Mouse (Mus musculus): ENCODE results near the gene Cpne5. TPM values are rescaled to one million over a fixed set of nuclear protein-coding genes. Genes with fewer than 3 reads are reported as not detected.
"Not testable (repeated sequence)": the region's sequence is repeated elsewhere in the genome, so short reads cannot be mapped to it uniquely, and the experiment has no call there.

The Cpne5 gene
- polyA plus RNA-seq, 1 experiment = not detected

- peaks cover 3% of the 10 kb centered on the region for H3K4me1 ChIP-seq (ENCODE audit: control insufficient read depth, insufficient read depth, insufficient read length, low read length)
- H3K27ac ChIP-seq (replicated peaks; ENCODE audit: low read depth, low read length) = no peak overlapping the region
- H3K4me3 ChIP-seq (ENCODE audit: insufficient read depth, low read depth, low read length) = no peak overlapping the region
Observed at GRCm38 (mm10) chr17:29126561-29126960, 111.4 kb downstream of the Cpne5 start.

GRCm38 (mm10) chr17:29123578-29124174 is 114.3 kb downstream of the Cpne5 start:
- Histone ChIP-seq H3K4me3 (ENCODE audit: insufficient read depth, low read depth, low read length) (no peak overlapping the region), H3K4me1 (ENCODE audit: control insufficient read depth, insufficient read depth, insufficient read length, low read length) (peaks cover 3% of the 10 kb centered on the region), H3K27ac (replicated peaks; ENCODE audit: low read depth, low read length) (peak overlapping the region; percentile 65)

GRCm38 (mm10) chr17:29122817-29123216 is 115.2 kb downstream of the Cpne5 start:
- no peak overlapping the region for H3K27ac ChIP-seq (replicated peaks; ENCODE audit: low read depth, low read length)
- peaks cover 3% of the 10 kb centered on the region for H3K4me1 ChIP-seq (ENCODE audit: control insufficient read depth, insufficient read depth, insufficient read length, low read length)
- no peak overlapping the region for H3K4me3 ChIP-seq (ENCODE audit: insufficient read depth, low read depth, low read length)

- Histone ChIP-seq H3K27ac (replicated peaks; ENCODE audit: low read depth, low read length) (no peak overlapping the region), H3K4me3 (ENCODE audit: insufficient read depth, low read depth, low read length) (no peak overlapping the region), H3K4me1 (ENCODE audit: control insufficient read depth, insufficient read depth, insufficient read length, low read length) (peaks cover 5% of the 10 kb centered on the region)
Observed at GRCm38 (mm10) chr17:29120666-29121065, 117.3 kb downstream of the Cpne5 start.

GRCm38 (mm10) chr17:29118057-29118456 is 119.9 kb downstream of the Cpne5 start:
- Histone ChIP-seq H3K4me1 (ENCODE audit: control insufficient read depth, insufficient read depth, insufficient read length, low read length) (peaks cover 3% of the 10 kb centered on the region), H3K27ac (replicated peaks; ENCODE audit: low read depth, low read length) (no peak overlapping the region), H3K4me3 (ENCODE audit: insufficient read depth, low read depth, low read length) (no peak overlapping the region)

GRCm38 (mm10) chr17:29117006-29117648 is 120.8 kb downstream of the Cpne5 start:
- Histone ChIP-seq H3K27ac (replicated peaks; ENCODE audit: low read depth, low read length) (no peak overlapping the region), H3K4me1 (ENCODE audit: control insufficient read depth, insufficient read depth, insufficient read length, low read length) (peaks cover 3% of the 10 kb centered on the region; the same call in 1 of the 2 replicates), H3K4me3 (ENCODE audit: insufficient read depth, low read depth, low read length) (no peak overlapping the region)

- H3K4me1 ChIP-seq (ENCODE audit: control insufficient read depth, insufficient read depth, insufficient read length, low read length) = peaks cover 3% of the 10 kb centered on the region; the same call in 1 of the 2 replicates
- no peak overlapping the region for H3K4me3 ChIP-seq (ENCODE audit: insufficient read depth, low read depth, low read length)
- no peak overlapping the region for H3K27ac ChIP-seq (replicated peaks; ENCODE audit: low read depth, low read length)
Observed at GRCm38 (mm10) chr17:29116023-29116422, 121.9 kb downstream of the Cpne5 start.

- Histone ChIP-seq H3K4me1 (ENCODE audit: control insufficient read depth, insufficient read depth, insufficient read length, low read length) (peaks cover 3% of the 10 kb centered on the region; the same call in 1 of the 2 replicates), H3K4me3 (ENCODE audit: insufficient read depth, low read depth, low read length) (no peak within 1 kb of the TSS), H3K27ac (replicated peaks; ENCODE audit: low read depth, low read length) (no peak within 1 kb of the TSS)
Observed at GRCm38 (mm10) chr17:29113591-29114352, 124.2 kb downstream of the Cpne5 start, which contains the start of gene Rab44. Rab44 (plus strand) TSS chr17:29114145.

GRCm38 (mm10) chr17:29111332-29111731 is 126.6 kb downstream of the Cpne5 start:
- peaks cover 3% of the 10 kb centered on the region; the same call in 1 of the 2 replicates for H3K4me1 ChIP-seq (ENCODE audit: control insufficient read depth, insufficient read depth, insufficient read length, low read length)

GRCm38 (mm10) chr17:29110356-29110755 is 127.6 kb downstream of the Cpne5 start:
- not testable (repeated sequence) for H3K4me1 ChIP-seq (ENCODE audit: control insufficient read depth, insufficient read depth, insufficient read length, low read length); H3K4me3 ChIP-seq (ENCODE audit: insufficient read depth, low read depth, low read length); H3K27ac ChIP-seq (replicated peaks; ENCODE audit: low read depth, low read length)

More at GRCm38 (mm10) chr17:29111332-29111731, 126.6 kb downstream of the Cpne5 start:
- no peak overlapping the region for H3K27ac ChIP-seq (replicated peaks; ENCODE audit: low read depth, low read length)
- no peak overlapping the region for H3K4me3 ChIP-seq (ENCODE audit: insufficient read depth, low read depth, low read length)

Other genes with a start within 250 kb of the Cpne5 start
- gene Stk38, start 230.2 kb downstream of the Cpne5 start, polyA plus RNA-seq (2012; ENCODE audit: insufficient read depth, insufficient read length, missing spikeins) = 47.3 and 49.3 TPM in 2 replicates
- gene Srsf3, start 205.5 kb downstream of the Cpne5 start, polyA plus RNA-seq (2012; ENCODE audit: insufficient read depth, insufficient read length, missing spikeins) = 105 and 132 TPM in 2 replicates
- 36.2 and 74.0 TPM in 2 replicates for gene Cdkn1a, start 147.2 kb downstream of the Cpne5 start, polyA plus RNA-seq (2012; ENCODE audit: insufficient read depth, insufficient read length, missing spikeins)
- 0.32 TPM in 1 of 2 replicates, not detected in the other for gene Rab44, start 124.0 kb downstream of the Cpne5 start, polyA plus RNA-seq (2012; ENCODE audit: insufficient read depth, insufficient read length, missing spikeins)
- gene Ppil1, start 26.0 kb upstream of the Cpne5 start, polyA plus RNA-seq (2012; ENCODE audit: insufficient read depth, insufficient read length, missing spikeins) = 20.1 and 20.9 TPM in 2 replicates
- 180 and 221 TPM in 2 replicates for gene BC004004, start 30.6 kb upstream of the Cpne5 start, polyA plus RNA-seq (2012; ENCODE audit: insufficient read depth, insufficient read length, missing spikeins)
- gene Pi16, start 79.5 kb upstream of the Cpne5 start, polyA plus RNA-seq (2012; ENCODE audit: insufficient read depth, insufficient read length, missing spikeins) = 32.6 and 73.5 TPM in 2 replicates
- gene Mtch1, start 109.8 kb upstream of the Cpne5 start, polyA plus RNA-seq (2012; ENCODE audit: insufficient read depth, insufficient read length, missing spikeins) = 261 and 305 TPM in 2 replicates
- gene Fgd2, start 122.7 kb upstream of the Cpne5 start, polyA plus RNA-seq (2012; ENCODE audit: insufficient read depth, insufficient read length, missing spikeins) = 2.1 and 3.4 TPM in 2 replicates

All from brown adipose tissue, adult 24 weeks (tissue).